26 mouse cellular contexts compared by ENCODE assay signal in genomic region chr6:71081230-71081629, GRCm38 (mm10).
DNase-seq lines count a peak whose midpoint lies in the region; ATAC-seq and TF ChIP-seq lines count a peak whose summit lies in the region.
"Had no signal": no experiment of that assay in that cellular context is flagged by ENCODE, and none has a peak within 500 bp of the region (broad histone marks: within the 10 kb centered on the region; RNA-seq: fewer than 3 reads in every experiment).

No protein-coding gene starts in this region.

- no peak overlapping the region for H3K9ac ChIP-seq in forebrain, embryonic 14.5 days (ENCODE audit: low read length)
- no peak overlapping the region for H3K9ac ChIP-seq in forebrain, embryonic 12.5 days
- no peak overlapping the region for H3K9ac ChIP-seq in hindbrain, postnatal 0 days (replicated peaks; ENCODE audit: low read length)
- H3K9ac ChIP-seq in hindbrain, embryonic 13.5 days = no peak overlapping the region
- no peak overlapping the region for H3K9ac ChIP-seq in embryonic facial prominence, embryonic 15.5 days
- H3K9ac ChIP-seq: heart, embryonic 12.5 days; kidney, embryonic 15.5 days; liver, embryonic 15.5 days; lung, embryonic 14.5 days had no signal

- no peak overlapping the region for H3K27ac ChIP-seq in forebrain, embryonic 14.5 days (ENCODE audit: low read depth, low read length)
- H3K27ac ChIP-seq in forebrain, embryonic 12.5 days = no peak overlapping the region
- H3K27ac ChIP-seq in hindbrain, postnatal 0 days = no peak overlapping the region
- H3K27ac ChIP-seq in hindbrain, embryonic 13.5 days = no peak overlapping the region
- no peak overlapping the region for H3K27ac ChIP-seq in embryonic facial prominence, embryonic 15.5 days (replicated peaks)
- H3K27ac ChIP-seq: gastrocnemius, adult 2 months; heart, adult 2 months; kidney, embryonic 15.5 days; layer of hippocampus, adult 2 months; left cerebral cortex, adult 2 months; liver, embryonic 15.5 days had no signal

- no peaks in the 10 kb centered on the region for H3K9me3 ChIP-seq in forebrain, embryonic 14.5 days (replicated peaks; ENCODE audit: control insufficient read depth, low read length)
- no peaks in the 10 kb centered on the region for H3K9me3 ChIP-seq in forebrain, embryonic 12.5 days
- H3K9me3 ChIP-seq in hindbrain, postnatal 0 days (ENCODE audit: low read length) = no peaks in the 10 kb centered on the region
- no peaks in the 10 kb centered on the region for H3K9me3 ChIP-seq in hindbrain, embryonic 13.5 days
- no peaks in the 10 kb centered on the region for H3K9me3 ChIP-seq in embryonic facial prominence, embryonic 15.5 days (replicated peaks)
- H3K9me3 ChIP-seq: heart, embryonic 12.5 days; kidney, embryonic 15.5 days; liver, embryonic 15.5 days had no signal

- peak; percentile 65; the same call in 1 of the 2 replicates for ATAC-seq in forebrain, embryonic 14.5 days
- no peak for ATAC-seq in forebrain, embryonic 12.5 days (ENCODE audit: low FRiP score)
- ATAC-seq in hindbrain, postnatal 0 days = 0 out of 2 replicates have a peak, but pooled peaks have one; percentile 15
- no peak for ATAC-seq in hindbrain, embryonic 13.5 days (ENCODE audit: low FRiP score)
- 0 out of 2 replicates have a peak, but pooled peaks have one; percentile 29 for ATAC-seq in embryonic facial prominence, embryonic 15.5 days (ENCODE audit: insufficient number of reproducible peaks, low FRiP score, low TSS enrichment, low read depth)
- ATAC-seq: inflammation-experienced regulatory T-cells, adult 6 months had no signal

- H3K4me1 ChIP-seq in forebrain, embryonic 14.5 days (ENCODE audit: control insufficient read depth, insufficient read depth, low read length) = 0 out of 2 replicates have a peak, but pooled peaks cover 3% of the 10 kb centered on the region
- H3K4me1 ChIP-seq in forebrain, embryonic 12.5 days = no peaks in the 10 kb centered on the region
- H3K4me1 ChIP-seq in hindbrain, postnatal 0 days (ENCODE audit: insufficient read depth, low read length) = no peaks in the 10 kb centered on the region
- no peaks in the 10 kb centered on the region for H3K4me1 ChIP-seq in hindbrain, embryonic 13.5 days (replicated peaks)
- peaks cover 3% of the 10 kb centered on the region; the same call in 1 of the 2 replicates for H3K4me1 ChIP-seq in embryonic facial prominence, embryonic 15.5 days
- H3K4me1 ChIP-seq: heart, embryonic 12.5 days; kidney, embryonic 15.5 days; liver, embryonic 15.5 days had no signal

- TF ChIP-seq CTCF in hindbrain, postnatal 0 days (IDR thresholded peaks at IDR 0.05; ENCODE audit: low read depth) = no peak
- no peak for TF ChIP-seq CTCF in brain, embryonic 14.5 days (IDR thresholded peaks at IDR 0.05; ENCODE audit: borderline replicate concordance, extremely low read depth, insufficient read depth, insufficient read length)

- peak; percentile 72 for DNase-seq in forebrain, embryonic 14.5 days (ENCODE audit: low spot score)
- DNase-seq in hindbrain, postnatal 0 days (ENCODE audit: low spot score) = peak; percentile 34
- DNase-seq in brain, embryonic 14.5 days (ENCODE audit: low read depth) = peak; percentile 82
- no peak for DNase-seq in spleen, postnatal 36 days (ENCODE audit: low spot score in 2 of 2)
- DNase-seq: adrenal gland, adult 2 months; adrenal gland, postnatal 36 days; B cell, adult 2 months; cerebellum, adult 8-10 months; gastrocnemius, adult 2 months; gastrocnemius, postnatal 36 days; heart, adult 2 months; lung, embryonic 14.5 days; lung, postnatal 14 days; midbrain, embryonic 14.5 days; right cerebral cortex, postnatal 25 days; thymus, adult 2 months; thymus, postnatal 36 days had no signal

- H3K4me2 ChIP-seq in forebrain, embryonic 14.5 days (ENCODE audit: low read length) = no peak overlapping the region
- H3K4me2 ChIP-seq in forebrain, embryonic 12.5 days = no peak overlapping the region
- H3K4me2 ChIP-seq in hindbrain, postnatal 0 days (ENCODE audit: low read depth, low read length) = no peak overlapping the region
- H3K4me2 ChIP-seq in hindbrain, embryonic 13.5 days = no peak overlapping the region
- no peak overlapping the region for H3K4me2 ChIP-seq in embryonic facial prominence, embryonic 15.5 days (replicated peaks)
- H3K4me2 ChIP-seq: heart, embryonic 12.5 days; kidney, embryonic 15.5 days; liver, embryonic 15.5 days; lung, embryonic 14.5 days had no signal

- H3K27me3 ChIP-seq in forebrain, embryonic 14.5 days (replicated peaks; ENCODE audit: control insufficient read depth, insufficient read depth, low read length) = no peaks in the 10 kb centered on the region
- no peaks in the 10 kb centered on the region for H3K27me3 ChIP-seq in forebrain, embryonic 12.5 days
- no peaks in the 10 kb centered on the region for H3K27me3 ChIP-seq in hindbrain, postnatal 0 days (ENCODE audit: insufficient read depth, low read length)
- H3K27me3 ChIP-seq in hindbrain, embryonic 13.5 days = no peaks in the 10 kb centered on the region
- no peaks in the 10 kb centered on the region for H3K27me3 ChIP-seq in embryonic facial prominence, embryonic 15.5 days
- H3K27me3 ChIP-seq: heart, embryonic 12.5 days; kidney, embryonic 15.5 days; liver, embryonic 15.5 days had no signal

- H3K36me3 ChIP-seq in forebrain, embryonic 14.5 days (ENCODE audit: control insufficient read depth, insufficient read depth, low read length) = no peaks in the 10 kb centered on the region
- H3K36me3 ChIP-seq in forebrain, embryonic 12.5 days (replicated peaks) = no peaks in the 10 kb centered on the region
- no peaks in the 10 kb centered on the region for H3K36me3 ChIP-seq in hindbrain, postnatal 0 days (ENCODE audit: insufficient read depth, low read length)
- H3K36me3 ChIP-seq in hindbrain, embryonic 13.5 days = no peaks in the 10 kb centered on the region
- H3K36me3 ChIP-seq in embryonic facial prominence, embryonic 15.5 days = no peaks in the 10 kb centered on the region
- H3K36me3 ChIP-seq: heart, embryonic 12.5 days; kidney, embryonic 15.5 days; liver, embryonic 15.5 days had no signal

- no peak for TF ChIP-seq POLR2A in brain, embryonic 14.5 days (IDR thresholded peaks at IDR 0.05; ENCODE audit: borderline replicate concordance, extremely low read depth, insufficient read depth, insufficient read length, poor library complexity, severe bottlenecking)

- 53% methylated on average over 6 of the region's 6 CpGs for WGBS in forebrain, embryonic 14.5 days
- WGBS in forebrain, embryonic 12.5 days = 85% methylated on average over 6 of the region's 6 CpGs
- 36% methylated on average over 6 of the region's 6 CpGs for whole genome bisulfite sequencing in hindbrain, postnatal 0 days
- WGBS in hindbrain, embryonic 13.5 days = 73% methylated on average over 6 of the region's 6 CpGs
- 38% methylated on average over 6 of the region's 6 CpGs for WGBS in embryonic facial prominence, embryonic 15.5 days

- H3K4me3 ChIP-seq in forebrain, embryonic 14.5 days (ENCODE audit: low read depth, low read length) = no peak overlapping the region
- no peak overlapping the region for H3K4me3 ChIP-seq in forebrain, embryonic 12.5 days (replicated peaks)
- no peak overlapping the region for H3K4me3 ChIP-seq in hindbrain, postnatal 0 days (ENCODE audit: low read length)
- no peak overlapping the region for H3K4me3 ChIP-seq in hindbrain, embryonic 13.5 days
- no peak overlapping the region for H3K4me3 ChIP-seq in embryonic facial prominence, embryonic 15.5 days (replicated peaks)
- H3K4me3 ChIP-seq: gastrocnemius, adult 2 months; heart, adult 2 months; heart, embryonic 12.5 days; kidney, embryonic 15.5 days; layer of hippocampus, adult 2 months; left cerebral cortex, adult 2 months; liver, embryonic 15.5 days had no signal

Comparison
In these comparisons a context has a peak if more than half of its experiments do, and no peak if none do; other contexts are left out.
1. ATAC-seq: peak in forebrain, embryonic 14.5 days (single experiment), hindbrain, postnatal 0 days (single experiment) and embryonic facial prominence, embryonic 15.5 days (single experiment); none in forebrain, embryonic 12.5 days (single experiment) and hindbrain, embryonic 13.5 days (single experiment).
2. DNase-seq: peak in forebrain, embryonic 14.5 days (single experiment), hindbrain, postnatal 0 days (single experiment) and brain, embryonic 14.5 days (single experiment); none in spleen, postnatal 36 days (0 of 2).